Mouse (Mus musculus) embryonic fibroblast, embryonic 13.5 days (primary cell): Measurements from ENCODE around the gene Rnf181.

Experiments
- CTCF ChIP-seq: IDR thresholded peaks from 2 replicates; pipeline ENCODE4 v1.5.1; 2011; ENCODE audit warnings: mild to moderate bottlenecking, control low read depth, low read length, moderate library complexity, borderline replicate concordance; ENCODE audit not compliant: insufficient read depth
- POLR2A ChIP-seq: IDR thresholded peaks from 2 replicates; pipeline ENCODE4 v1.6.1; 2011; ENCODE audit warnings: low read depth, mild to moderate bottlenecking, control low read depth, low read length, moderate library complexity

DNA sequence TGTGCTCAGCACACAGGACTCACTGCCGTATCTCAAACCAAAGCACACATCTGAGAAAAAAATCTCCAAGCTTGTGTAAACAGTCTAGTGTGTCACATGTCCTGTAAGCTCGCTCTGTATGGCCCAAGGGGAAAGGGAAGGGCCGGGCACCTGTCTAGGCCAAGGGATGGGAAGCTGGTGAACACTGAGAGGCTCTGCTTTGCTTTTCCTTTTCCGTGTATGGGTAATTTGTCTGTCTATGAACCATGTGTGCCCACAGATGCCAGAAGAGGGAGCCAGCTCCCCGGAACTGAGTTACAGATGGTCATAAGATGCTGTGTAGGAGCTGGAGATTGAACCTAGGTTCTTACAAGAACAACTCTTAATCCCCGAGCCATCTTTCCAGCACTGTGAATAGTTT, 40.5 kb downstream of the Rnf181 start:
- TF ChIP-seq CTCF (no peak), POLR2A (no peak)
